Mouse (Mus musculus) embryonic facial prominence, embryonic 14.5 days (tissue): ENCODE results near the gene Wdr46. TPM values are rescaled to one million over a fixed set of nuclear protein-coding genes. Genes with fewer than 3 reads are reported as not detected.

Experiments
- ATAC-seq: fragments of 200-750 bp; cut with Nextera tagmentation; 2 replicates; pipeline ENCODE4 v1.8.0; 2017; ENCODE audit warnings: low read depth, moderate number of reproducible peaks, moderate TSS enrichment
- DNase-seq: peaks from one replicate; pipeline ENCODE4 v3.0.0-alpha.2; 2015; ENCODE audit warnings: low spot score
- H3K27ac ChIP-seq: fragments of 300-500 bp; sonication (generic); replicated peaks from 2 replicates; pipeline ENCODE4 v1.5.1; 2014; ENCODE audit warnings: low read depth, mild to moderate bottlenecking, low read length, moderate library complexity
- H3K27me3 ChIP-seq: fragments of 300-500 bp; sonication (generic); replicated peaks from 2 replicates; pipeline ENCODE4 v1.6.1; 2014; ENCODE audit warnings: low read length; ENCODE audit not compliant: control insufficient read depth, insufficient read depth
- H3K36me3 ChIP-seq: fragments of 300-500 bp; sonication (generic); 2 replicates; pipeline ENCODE4 v1.6.1; 2014; ENCODE audit warnings: low read length, mixed read lengths; ENCODE audit not compliant: control insufficient read depth, insufficient read depth
- H3K4me1 ChIP-seq: fragments of 300-500 bp; sonication (generic); 2 replicates; pipeline ENCODE4 v1.6.1; 2014; ENCODE audit warnings: antibody characterized with exemption, low read length; ENCODE audit not compliant: control insufficient read depth, insufficient read depth
- H3K4me2 ChIP-seq: fragments of 300-500 bp; sonication (generic); 2 replicates; pipeline ENCODE4 v1.6.1; 2014; ENCODE audit warnings: low read depth, mild to moderate bottlenecking, low read length, moderate library complexity, mixed read lengths
- H3K4me3 ChIP-seq: fragments of 300-500 bp; sonication (generic); 2 replicates; pipeline ENCODE4 v1.5.1; 2014; ENCODE audit warnings: low read depth, mild to moderate bottlenecking, low read length
- H3K9ac ChIP-seq: fragments of 300-500 bp; sonication (generic); 2 replicates; pipeline ENCODE4 v1.6.1; 2014; ENCODE audit warnings: low read depth, mild to moderate bottlenecking, low read length, moderate library complexity, mixed read lengths
- H3K9me3 ChIP-seq: fragments of 300-500 bp; sonication (generic); 2 replicates; pipeline ENCODE4 v1.6.1; 2016; ENCODE audit warnings: low read length; ENCODE audit not compliant: control insufficient read depth
- WGBS: fragments of 180-500 bp; shearing (Covaris S2); extraction: QIAGEN DNeasy Blood & Tissue Kit; methylation state at CpG from one replicate; pipeline ENCODE4 v1.1.7; 2014; 5-methylcytosine and 5-hydroxymethylcytosine counted together
- polyA plus RNA-seq: library from polyadenylated mRNA; unstranded; fragments of >200 nt; fragmentation: Nextera tagmentation; extraction: Ambion mirVana; gene quantifications from 2 replicates; pipeline ENCODE4 v1.2.1, GENCODE M21; 2014

Gene Wdr46
- polyA plus RNA-seq, 1 experiment from 2014 or later = 15.4 TPM

DNA sequence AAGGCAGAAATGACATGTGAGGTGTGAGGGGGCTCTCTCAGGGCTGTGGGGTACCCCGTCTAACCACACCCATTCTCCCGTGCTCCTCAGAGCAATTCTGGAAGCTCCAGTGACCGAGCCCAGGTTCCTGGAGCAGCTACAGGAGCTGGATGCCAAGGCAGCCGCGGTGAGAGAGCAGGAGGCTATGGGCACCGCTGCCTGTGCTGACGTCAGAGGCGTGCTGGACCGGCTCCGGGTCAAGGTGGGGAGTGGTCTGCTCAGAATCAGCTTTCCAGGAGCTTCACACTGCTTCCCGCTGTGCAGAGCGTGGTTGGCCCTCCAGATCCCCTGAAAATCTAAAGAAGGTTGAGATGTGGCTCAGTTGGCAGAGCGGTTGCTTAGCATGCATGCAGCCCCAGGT, 18.7 kb downstream of the Wdr46 start:
- ATAC-seq (no peak), DNase-seq (no peak)
- H3K9me3 ChIP-seq = no peaks in the 10 kb centered on the region
- no peak overlapping the region for H3K4me2 ChIP-seq
- H3K4me1 ChIP-seq = peaks cover 9% of the 10 kb centered on the region; the same call in 1 of the 2 replicates
- WGBS = 94% methylated on average over 13 of the region's 13 CpGs
- peaks cover 55% of the 10 kb centered on the region for H3K36me3 ChIP-seq
- no peak overlapping the region for H3K27ac ChIP-seq
- H3K9ac ChIP-seq = no peak overlapping the region
- no peak overlapping the region for H3K4me3 ChIP-seq
- no peaks in the 10 kb centered on the region for H3K27me3 ChIP-seq

DNA sequence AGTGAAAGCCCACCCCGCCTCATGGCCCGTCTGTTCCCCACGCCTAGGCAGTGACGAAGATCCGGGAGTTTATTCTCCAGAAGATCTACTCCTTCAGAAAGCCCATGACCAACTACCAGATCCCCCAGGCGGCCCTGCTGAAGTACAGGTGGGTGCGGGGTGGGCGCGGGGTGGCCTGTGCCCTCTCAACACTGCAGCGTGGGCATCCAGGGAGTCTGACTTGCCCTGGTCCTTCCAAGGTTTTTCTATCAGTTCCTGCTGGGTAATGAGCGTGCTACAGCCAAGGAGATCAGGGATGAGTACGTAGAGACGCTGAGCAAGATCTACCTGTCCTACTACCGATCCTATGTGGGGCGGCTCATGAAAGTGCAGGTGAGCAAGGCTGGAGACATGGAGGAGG, 19.5 kb downstream of the Wdr46 start:
- 92% methylated on average over 15 of the region's 15 CpGs for WGBS
- no peak for DNase-seq
- no peaks in the 10 kb centered on the region for H3K9me3 ChIP-seq
- ATAC-seq = no peak
- no peak overlapping the region for H3K4me3 ChIP-seq
- no peaks in the 10 kb centered on the region for H3K27me3 ChIP-seq
- no peak overlapping the region for H3K27ac ChIP-seq
- peaks cover 4% of the 10 kb centered on the region; the same call in 1 of the 2 replicates for H3K4me1 ChIP-seq
- no peak overlapping the region for H3K4me2 ChIP-seq
- H3K9ac ChIP-seq = no peak overlapping the region
- H3K36me3 ChIP-seq = peaks cover 53% of the 10 kb centered on the region

DNA sequence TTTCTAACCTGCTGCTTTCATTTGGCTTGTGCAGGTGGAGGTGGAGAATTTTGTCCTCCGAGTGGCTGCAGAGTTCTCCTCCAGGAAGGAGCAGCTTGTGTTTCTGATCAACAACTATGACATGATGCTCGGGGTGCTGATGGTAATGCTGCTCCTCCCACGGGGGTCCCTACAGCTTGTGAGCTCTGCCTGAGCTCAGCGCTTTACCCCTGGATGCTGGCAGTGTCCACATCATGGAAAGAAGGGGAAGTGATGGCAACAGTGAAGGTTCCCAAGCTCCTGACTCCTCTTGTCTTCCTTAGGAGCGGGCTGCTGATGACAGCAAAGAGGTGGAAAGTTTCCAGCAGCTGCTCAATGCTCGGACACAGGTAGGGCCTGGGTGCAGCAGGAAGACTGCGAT, 22.4 kb downstream of the Wdr46 start:
- no peak overlapping the region for H3K4me2 ChIP-seq
- H3K4me3 ChIP-seq = no peak overlapping the region
- H3K27ac ChIP-seq = no peak overlapping the region
- ATAC-seq (no peak), DNase-seq (no peak)
- WGBS = 91% methylated on average over 7 of the region's 7 CpGs
- H3K36me3 ChIP-seq = peaks cover 70% of the 10 kb centered on the region
- H3K9ac ChIP-seq = no peak overlapping the region
- H3K4me1 ChIP-seq = no peaks in the 10 kb centered on the region
- no peaks in the 10 kb centered on the region for H3K9me3 ChIP-seq
- H3K27me3 ChIP-seq = no peaks in the 10 kb centered on the region

DNA sequence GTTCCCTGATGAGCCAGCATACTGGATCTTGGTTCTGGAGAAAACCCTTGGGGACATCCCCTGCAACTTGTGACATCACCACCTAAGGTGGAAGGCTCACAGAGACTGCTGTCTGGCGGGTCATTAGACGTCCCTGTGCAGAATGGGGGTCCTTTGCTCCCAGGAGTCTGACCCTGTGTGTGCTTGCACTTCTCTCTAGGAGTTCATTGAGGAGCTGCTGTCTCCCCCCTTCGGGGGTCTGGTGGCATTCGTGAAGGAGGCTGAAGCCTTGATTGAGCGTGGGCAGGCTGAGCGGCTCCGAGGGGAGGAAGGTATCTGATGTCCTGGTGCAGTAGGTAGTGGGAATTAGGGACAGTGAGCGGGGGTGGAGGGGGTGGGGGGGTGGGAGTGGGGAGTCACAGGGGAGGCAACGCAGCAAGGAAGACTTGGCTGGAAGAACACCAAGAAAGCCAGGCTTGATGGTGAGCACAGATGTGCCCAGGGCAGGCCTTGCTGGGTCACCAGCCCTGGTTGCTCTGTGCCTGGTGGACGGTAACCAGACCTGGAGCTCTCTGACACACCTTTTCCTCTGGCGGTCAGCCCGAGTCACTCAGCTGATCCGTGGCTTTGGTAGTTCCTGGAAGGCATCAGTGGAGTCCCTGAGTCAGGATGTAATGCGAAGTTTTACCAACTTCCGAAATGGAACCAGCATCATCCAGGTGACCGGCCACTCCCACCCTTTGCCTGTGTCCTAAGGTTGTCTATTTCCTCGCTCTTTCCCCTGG, 24.8 kb downstream of the Wdr46 start:
- peaks cover 49% of the 10 kb centered on the region for H3K36me3 ChIP-seq
- 89% methylated on average over 13 of the region's 17 CpGs for WGBS

DNA sequence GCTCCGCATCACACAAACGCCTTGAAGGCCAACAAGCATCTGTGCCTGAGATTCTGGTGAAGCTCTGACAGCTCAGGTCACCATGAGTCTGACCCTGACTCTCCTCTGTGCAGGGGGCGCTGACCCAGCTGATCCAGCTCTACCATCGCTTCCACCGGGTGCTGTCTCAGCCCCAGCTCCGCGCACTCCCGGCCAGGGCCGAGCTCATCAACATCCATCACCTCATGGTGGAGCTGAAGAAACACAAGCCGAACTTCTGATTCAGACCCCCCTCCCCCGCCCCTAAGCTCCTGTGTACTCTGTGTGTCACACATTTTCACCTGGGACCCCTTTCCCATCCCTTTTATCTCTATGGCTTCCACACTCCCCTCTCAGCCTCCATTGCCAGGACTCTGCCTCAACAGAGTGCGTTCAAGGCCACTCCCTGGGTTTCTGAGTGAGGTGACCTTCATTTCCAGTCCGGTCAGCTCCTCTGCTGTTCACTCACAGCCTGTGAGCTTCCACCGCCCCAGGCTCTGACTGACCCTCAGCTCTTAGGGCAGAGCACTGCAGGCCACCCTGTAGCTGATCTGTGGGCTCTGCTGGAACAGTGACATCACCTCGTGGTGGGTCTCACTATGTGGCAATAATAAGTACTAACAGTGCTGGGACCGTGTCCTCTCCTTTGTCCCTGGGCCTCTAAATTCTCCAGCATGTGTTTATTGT, 25.5 kb downstream of the Wdr46 start:
- Histone ChIP-seq H3K4me2 (no peak overlapping the region), H3K4me1 (no peaks in the 10 kb centered on the region), H3K27me3 (no peaks in the 10 kb centered on the region), H3K9ac (no peak overlapping the region), H3K4me3 (no peak overlapping the region), H3K36me3 (peaks cover 45% of the 10 kb centered on the region), H3K27ac (no peak overlapping the region), H3K9me3 (no peaks in the 10 kb centered on the region; the same call in 1 of the 2 replicates)
- DNase-seq = no peak
- no peak for ATAC-seq
- 89% methylated on average over 16 of the region's 16 CpGs for WGBS

More for the DNA sequence above, 24.8 kb downstream of the Wdr46 start:
- ATAC-seq (no peak), DNase-seq (no peak)
- no peaks in the 10 kb centered on the region; the same call in 1 of the 2 replicates for H3K9me3 ChIP-seq
- H3K4me1 ChIP-seq = no peaks in the 10 kb centered on the region
- no peak overlapping the region for H3K27ac ChIP-seq
- H3K9ac ChIP-seq = no peak overlapping the region
- H3K4me3 ChIP-seq = no peak overlapping the region
- no peaks in the 10 kb centered on the region for H3K27me3 ChIP-seq
- no peak overlapping the region for H3K4me2 ChIP-seq

DNA sequence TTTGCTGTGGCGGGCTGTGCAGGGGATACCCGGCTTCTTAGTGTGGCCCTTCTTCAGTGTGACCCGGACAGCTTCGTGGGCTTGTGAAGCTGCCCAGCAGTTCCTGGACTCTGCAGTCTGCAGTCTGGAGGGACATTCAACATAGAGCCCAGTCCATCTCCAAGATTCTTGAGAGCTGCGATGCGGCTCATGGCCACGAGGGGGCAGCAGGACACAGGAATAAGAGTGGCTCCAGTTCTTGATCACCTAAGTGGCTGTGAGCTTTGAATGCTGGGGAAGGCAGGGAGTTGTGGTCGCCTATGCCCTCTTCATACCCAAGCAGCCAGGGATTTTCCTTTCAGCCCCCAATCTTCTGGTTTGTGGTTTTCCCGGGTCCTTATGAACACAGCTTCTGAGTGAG, 28.0 kb downstream of the Wdr46 start:
- DNase-seq = peak; percentile 80
- peaks cover 22% of the 10 kb centered on the region for H3K36me3 ChIP-seq
- under 1% methylated on average over 9 of the region's 9 CpGs for WGBS
- H3K4me3 ChIP-seq = no peak overlapping the region
- no peaks in the 10 kb centered on the region; the same call in 1 of the 2 replicates for H3K9me3 ChIP-seq
- no peak overlapping the region for H3K27ac ChIP-seq
- ATAC-seq = peak; percentile 73
- no peaks in the 10 kb centered on the region for H3K27me3 ChIP-seq
- no peaks in the 10 kb centered on the region for H3K4me1 ChIP-seq
- no peak overlapping the region for H3K9ac ChIP-seq
- H3K4me2 ChIP-seq = no peak overlapping the region

DNA sequence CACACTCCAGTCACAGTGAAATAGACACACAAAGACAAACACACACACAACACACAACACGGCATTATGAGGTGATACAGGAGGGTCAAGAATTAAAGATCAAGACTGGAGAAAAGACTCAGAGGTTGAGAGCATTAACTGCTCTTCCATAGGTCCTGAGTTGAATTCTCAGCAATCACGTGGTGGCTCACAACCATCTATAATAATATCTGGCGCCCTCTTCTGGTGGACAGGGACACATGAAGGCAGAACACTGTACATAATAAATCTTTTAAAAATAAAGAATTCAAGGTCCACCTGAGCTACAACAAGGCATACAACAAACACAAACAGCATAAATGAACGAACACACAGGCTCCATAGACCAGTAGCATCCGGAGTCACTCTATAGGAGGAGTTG, 28.5 kb downstream of the Wdr46 start:
- Histone ChIP-seq H3K36me3 (peaks cover 20% of the 10 kb centered on the region), H3K4me1 (no peaks in the 10 kb centered on the region), H3K27ac (no peak overlapping the region), H3K4me2 (no peak overlapping the region), H3K27me3 (no peaks in the 10 kb centered on the region), H3K9ac (no peak overlapping the region), H3K9me3 (no peaks in the 10 kb centered on the region; the same call in 1 of the 2 replicates), H3K4me3 (no peak overlapping the region)
- peak; percentile 48; the same call in 1 of the 2 replicates for ATAC-seq
- DNase-seq = peak; percentile 42
- WGBS = 29% methylated on average over 5 of the region's 5 CpGs

DNA sequence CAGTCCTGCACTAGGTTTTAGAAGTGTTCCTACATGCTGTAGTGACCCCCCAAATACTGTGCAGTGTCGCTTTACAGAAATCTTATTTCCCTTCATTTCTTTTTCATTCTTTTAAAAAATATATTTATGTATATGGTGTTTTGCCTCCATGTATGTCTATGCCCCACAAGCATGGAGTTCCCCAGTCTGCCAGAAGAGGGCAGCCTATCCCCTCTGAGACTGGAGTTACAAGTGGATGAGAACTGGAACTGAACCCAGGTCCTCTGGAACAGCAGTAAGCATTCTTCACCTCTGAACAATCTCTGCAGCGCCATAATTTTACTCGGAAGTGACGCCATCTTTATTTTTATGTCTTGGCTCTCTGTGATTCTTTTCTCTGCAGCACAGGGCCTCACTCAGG, 28.9 kb downstream of the Wdr46 start:
- no peaks in the 10 kb centered on the region for H3K27me3 ChIP-seq
- no peak for DNase-seq
- no peak overlapping the region for H3K4me3 ChIP-seq
- H3K4me2 ChIP-seq = no peak overlapping the region
- WGBS = 76% methylated on average over 4 of the region's 4 CpGs
- H3K9me3 ChIP-seq = no peaks in the 10 kb centered on the region; the same call in 1 of the 2 replicates
- ATAC-seq = no peak
- no peak overlapping the region for H3K9ac ChIP-seq
- H3K27ac ChIP-seq = no peak overlapping the region
- H3K36me3 ChIP-seq = peaks cover 20% of the 10 kb centered on the region
- H3K4me1 ChIP-seq = no peaks in the 10 kb centered on the region
